In genomic region chr4:135244335-135244734, GRCm38 (mm10) we compare ENCODE assay signal across 9 mouse cellular contexts. TPM values are rescaled to one million over a fixed set of nuclear protein-coding genes. Genes with fewer than 3 reads are reported as not detected.
A peak's percentile ranks its signal among the peaks of the same experiment; 100 is the strongest.
DNase-seq lines count a peak whose midpoint lies in the region; ATAC-seq and TF ChIP-seq lines count a peak whose summit lies in the region.
"Had no signal": no experiment of that assay in that cellular context is flagged by ENCODE, and none has a peak within 500 bp of the region (broad histone marks: within the 10 kb centered on the region; RNA-seq: fewer than 3 reads in every experiment).

No protein-coding gene starts in this region.

- no peak overlapping the region for H3K9ac ChIP-seq in lung, postnatal 0 days (replicated peaks; ENCODE audit: low read depth)
- H3K9ac ChIP-seq: embryonic facial prominence, embryonic 15.5 days had no signal

- no peak for TF ChIP-seq POLR2A in testis, adult 2 months (IDR thresholded peaks at IDR 0.05; ENCODE audit: control insufficient read depth, low read depth, low read length)

- H3K36me3 ChIP-seq in testis, adult 2 months (ENCODE audit: control insufficient read depth, insufficient read depth, low read length): no peaks in the 10 kb centered on the region
- H3K36me3 ChIP-seq in lung, postnatal 0 days (ENCODE audit: insufficient read depth, low read length): no peaks in the 10 kb centered on the region
- H3K36me3 ChIP-seq: embryonic facial prominence, embryonic 15.5 days had no signal

- H3K4me3 ChIP-seq in testis, adult 2 months (ENCODE audit: control insufficient read depth, low read depth, low read length): no peak overlapping the region
- no peak overlapping the region for H3K4me3 ChIP-seq in lung, postnatal 0 days (ENCODE audit: low read depth, low read length)
- H3K4me3 ChIP-seq: embryonic facial prominence, embryonic 15.5 days had no signal

- H3K9me3 ChIP-seq in lung, postnatal 0 days (ENCODE audit: low read length): no peaks in the 10 kb centered on the region
- H3K9me3 ChIP-seq: embryonic facial prominence, embryonic 15.5 days had no signal

- H3K4me2 ChIP-seq in lung, postnatal 0 days (replicated peaks; ENCODE audit: low read depth, low read length): no peak overlapping the region
- H3K4me2 ChIP-seq: embryonic facial prominence, embryonic 15.5 days had no signal

- DNase-seq in embryo, embryonic 11 days: peak; percentile 26
- no peak for DNase-seq in embryo, embryonic 10.5 days (ENCODE audit: low spot score)
- no peak for DNase-seq in testis, postnatal 14 days (ENCODE audit: low spot score)
- no peak for DNase-seq in lung, postnatal 0 days (ENCODE audit: low spot score)
- peak; percentile 55 for DNase-seq in thymus, postnatal 4 days
- DNase-seq in gastrocnemius, adult 8-10 months (ENCODE audit: low spot score in 2 of 2): no peak
- DNase-seq in heart, postnatal 10 days: no peak

- no peaks in the 10 kb centered on the region for H3K27me3 ChIP-seq in testis, adult 2 months (ENCODE audit: control insufficient read depth, insufficient read depth, low read length)
- no peaks in the 10 kb centered on the region for H3K27me3 ChIP-seq in lung, postnatal 0 days (replicated peaks; ENCODE audit: insufficient read depth, low read length)
- H3K27me3 ChIP-seq: embryonic facial prominence, embryonic 15.5 days had no signal

- intact Hi-C loops in heart, postnatal 10 days (cut with DNase I): no loop called here

- no peak for TF ChIP-seq EP300 in lung, postnatal 0 days (IDR thresholded peaks at IDR 0.05)

- peak; percentile 46; the same call in 1 of the 2 replicates for TF ChIP-seq CTCF in testis, adult 2 months (IDR thresholded peaks at IDR 0.05; ENCODE audit: control insufficient read depth, insufficient read depth, insufficient replicate concordance, low read depth, low read length)
- TF ChIP-seq CTCF in lung, postnatal 0 days (IDR thresholded peaks at IDR 0.05): peak; percentile 70

- no peak overlapping the region for H3K27ac ChIP-seq in testis, adult 2 months (ENCODE audit: control insufficient read depth, insufficient read depth, low read depth, low read length)
- no peak overlapping the region for H3K27ac ChIP-seq in lung, postnatal 0 days (ENCODE audit: low read length)
- H3K27ac ChIP-seq: embryonic facial prominence, embryonic 15.5 days had no signal

- 100% methylated on average over 3 of the region's 3 CpGs for WGBS in lung, postnatal 0 days

- ATAC-seq in lung, postnatal 0 days: no peak

- H3K4me1 ChIP-seq in testis, adult 2 months (ENCODE audit: control insufficient read depth, insufficient read depth, low read length): peaks cover 2% of the 10 kb centered on the region
- H3K4me1 ChIP-seq in lung, postnatal 0 days (ENCODE audit: insufficient read depth, low read depth, low read length): peaks cover 36% of the 10 kb centered on the region

RNA-seq across cellular contexts. Expression of gene Clic4, which starts 28.3 kb away (rescaled TPM):
- polyA plus RNA-seq in testis, adult 2 months (2012; rRNA removed): 20.9 and 21.0 TPM in 2 replicates
- 205 and 211 TPM in 2 replicates for polyA plus RNA-seq in lung, postnatal 0 days (2015; fragmentation: Nextera tagmentation; extraction: Ambion mirVana)
- total RNA-seq in gastrocnemius, adult 8-10 months (2022): 10 to 100 TPM; 16.8 to 27.9 (median 18.1) TPM
- total RNA-seq in heart, postnatal 10 days (2021): 100 to 1,000 TPM; 309 to 310 TPM

Comparison
In these comparisons a context has a peak if more than half of its experiments do, and no peak if none do; other contexts are left out.
1. DNase-seq: peak in embryo, embryonic 11 days (single experiment) and thymus, postnatal 4 days (single experiment); none in embryo, embryonic 10.5 days (single experiment), testis, postnatal 14 days (single experiment), lung, postnatal 0 days (single experiment), gastrocnemius, adult 8-10 months (0 of 2) and heart, postnatal 10 days (0 of 2).
2. RNA of gene Clic4, which starts 28.3 kb away (total RNA-seq): 309 to 310 TPM in heart, postnatal 10 days; 16.8 to 27.9 TPM in gastrocnemius, adult 8-10 months; every median in the first group is over 10 times any median in the second.